Mouse (Mus musculus): ENCODE measurements around the gene Upb1. TPM values are rescaled to one million over a fixed set of nuclear protein-coding genes. Genes with fewer than 3 reads are reported as not detected.

Upb1 gene
- polyA plus RNA-seq, 1 experiment = not detected

GRCm38 (mm10) chr10:75418747-75419146 lies 17.8 kb downstream of the Upb1 start:
- no peak for TF ChIP-seq GATA1 (IDR thresholded peaks at IDR 0.05; ENCODE audit: low read length)

GRCm38 (mm10) chr10:75424498-75424901 lies 23.6 kb downstream of the Upb1 start:
- no peak for TF ChIP-seq GATA1 (IDR thresholded peaks at IDR 0.05; ENCODE audit: low read length)

GRCm38 (mm10) chr10:75428049-75429003 lies 27.4 kb downstream of the Upb1 start:
- TF ChIP-seq GATA1 (IDR thresholded peaks at IDR 0.05; ENCODE audit: low read length) = no peak

GRCm38 (mm10) chr10:75429004-75429380 lies 28.1 kb downstream of the Upb1 start:
- no peak for TF ChIP-seq GATA1 (IDR thresholded peaks at IDR 0.05; ENCODE audit: low read length)

GRCm38 (mm10) chr10:75429522-75430146 lies 28.7 kb downstream of the Upb1 start:
- no peak for TF ChIP-seq GATA1 (IDR thresholded peaks at IDR 0.05; ENCODE audit: low read length)

- TF ChIP-seq GATA1 (IDR thresholded peaks at IDR 0.05; ENCODE audit: low read length) = no peak
Measured at GRCm38 (mm10) chr10:75430147-75430537, 29.2 kb downstream of the Upb1 start.

GRCm38 (mm10) chr10:75430633-75431032 lies 29.7 kb downstream of the Upb1 start:
- TF ChIP-seq GATA1 (IDR thresholded peaks at IDR 0.05; ENCODE audit: low read length) = no peak

- no peak for TF ChIP-seq GATA1 (IDR thresholded peaks at IDR 0.05; ENCODE audit: low read length)
Measured at GRCm38 (mm10) chr10:75436604-75437217, 35.8 kb downstream of the Upb1 start.

GRCm38 (mm10) chr10:75437284-75437683 lies 36.4 kb downstream of the Upb1 start:
- no peak for TF ChIP-seq GATA1 (IDR thresholded peaks at IDR 0.05; ENCODE audit: low read length)

- no peak for TF ChIP-seq GATA1 (IDR thresholded peaks at IDR 0.05; ENCODE audit: low read length)
Measured at GRCm38 (mm10) chr10:75438132-75438810, 37.4 kb downstream of the Upb1 start.

- no peak for TF ChIP-seq GATA1 (IDR thresholded peaks at IDR 0.05; ENCODE audit: low read length)
Measured at GRCm38 (mm10) chr10:75439211-75439811, 38.4 kb downstream of the Upb1 start.

GRCm38 (mm10) chr10:75440756-75441155 lies 39.8 kb downstream of the Upb1 start:
- TF ChIP-seq GATA1 (IDR thresholded peaks at IDR 0.05; ENCODE audit: low read length) = no peak

- TF ChIP-seq GATA1 (IDR thresholded peaks at IDR 0.05; ENCODE audit: low read length) = no peak
Measured at GRCm38 (mm10) chr10:75441800-75442199, 40.9 kb downstream of the Upb1 start.

- TF ChIP-seq GATA1 (IDR thresholded peaks at IDR 0.05; ENCODE audit: low read length) = no peak
Measured at GRCm38 (mm10) chr10:75443017-75443416, 42.1 kb downstream of the Upb1 start.

GRCm38 (mm10) chr10:75444111-75444826 lies 43.4 kb downstream of the Upb1 start:
- no peak for TF ChIP-seq GATA1 (IDR thresholded peaks at IDR 0.05; ENCODE audit: low read length)
